Mouse (Mus musculus) limb, embryonic 11.5 days (tissue): ENCODE results near the gene Plekha8. TPM values are rescaled to one million over a fixed set of nuclear protein-coding genes. Genes with fewer than 3 reads are reported as not detected.

Experiments used
- ATAC-seq: fragments of 200-750 bp; cut with Nextera tagmentation; 2 replicates; pipeline ENCODE4 v1.8.0; 2017; ENCODE audit warnings: low read depth; ENCODE audit not compliant: insufficient number of reproducible peaks, low FRiP score, low TSS enrichment
- DNase-seq: peaks from one replicate; pipeline ENCODE4 v3.0.0-alpha.2; 2015; ENCODE audit warnings: low spot score
- H3K27ac ChIP-seq: fragments of 300-500 bp; sonication (generic); replicated peaks from 2 replicates; pipeline ENCODE4 v1.5.1; 2014; ENCODE audit warnings: low read depth, mild to moderate bottlenecking, low read length
- H3K27me3 ChIP-seq: fragments of 300-500 bp; sonication (generic); 2 replicates; pipeline ENCODE4 v1.6.1; 2014; ENCODE audit warnings: mild to moderate bottlenecking, low read length, mixed read lengths; ENCODE audit not compliant: control insufficient read depth, insufficient read depth
- H3K36me3 ChIP-seq: fragments of 300-500 bp; sonication (generic); 2 replicates; pipeline ENCODE4 v1.6.1; 2014; ENCODE audit warnings: mild to moderate bottlenecking, low read length, moderate library complexity, mixed read lengths; ENCODE audit not compliant: control insufficient read depth, insufficient read depth
- H3K4me1 ChIP-seq: fragments of 300-500 bp; sonication (generic); 2 replicates; pipeline ENCODE4 v1.6.1; 2014; ENCODE audit warnings: low read length, mixed read lengths; ENCODE audit not compliant: control insufficient read depth, insufficient read depth
- H3K4me2 ChIP-seq: fragments of 300-500 bp; sonication (generic); 2 replicates; pipeline ENCODE4 v1.6.1; 2014; ENCODE audit warnings: low read depth, mild to moderate bottlenecking, moderate library complexity; ENCODE audit not compliant: severe bottlenecking
- H3K4me3 ChIP-seq: fragments of 300-500 bp; sonication (generic); 2 replicates; pipeline ENCODE4 v1.5.1; 2014; ENCODE audit warnings: low read depth, low read length
- H3K9ac ChIP-seq: fragments of 300-500 bp; sonication (generic); 2 replicates; pipeline ENCODE4 v1.6.1; 2014; ENCODE audit warnings: mild to moderate bottlenecking, low read length
- H3K9me3 ChIP-seq: fragments of 300-500 bp; sonication (generic); 2 replicates; pipeline ENCODE4 v1.6.1; 2016; ENCODE audit warnings: low read length; ENCODE audit not compliant: control insufficient read depth
- WGBS: fragments of 180-500 bp; shearing (Covaris S2); extraction: QIAGEN DNeasy Blood & Tissue Kit; methylation state at CpG from one replicate; pipeline ENCODE4 v1.1.7; 2014; 5-methylcytosine and 5-hydroxymethylcytosine counted together
- polyA plus RNA-seq: library from polyadenylated mRNA; unstranded; fragments of >200 nt; fragmentation: Nextera tagmentation; extraction: Ambion mirVana; gene quantifications from 2 replicates; pipeline ENCODE4 v1.2.1, GENCODE M21; 2014

The Plekha8 gene
- polyA plus RNA-seq, 1 experiment from 2014 or later, result 26.5 TPM

- Histone ChIP-seq H3K4me1 (no peaks in the 10 kb centered on the region), H3K27ac (no peak overlapping the region), H3K9me3 (no peaks in the 10 kb centered on the region), H3K4me3 (no peak overlapping the region), H3K36me3 (no peaks in the 10 kb centered on the region), H3K27me3 (no peaks in the 10 kb centered on the region), H3K9ac (no peak overlapping the region), H3K4me2 (no peak overlapping the region)
- WGBS, result 81% methylated on average over 13 of the region's 13 CpGs
- ATAC-seq, result no peak
- DNase-seq, result no peak
Observed at GRCm38 (mm10) chr6:54690838-54691237, 95.9 kb downstream of the Plekha8 start.

DNA sequence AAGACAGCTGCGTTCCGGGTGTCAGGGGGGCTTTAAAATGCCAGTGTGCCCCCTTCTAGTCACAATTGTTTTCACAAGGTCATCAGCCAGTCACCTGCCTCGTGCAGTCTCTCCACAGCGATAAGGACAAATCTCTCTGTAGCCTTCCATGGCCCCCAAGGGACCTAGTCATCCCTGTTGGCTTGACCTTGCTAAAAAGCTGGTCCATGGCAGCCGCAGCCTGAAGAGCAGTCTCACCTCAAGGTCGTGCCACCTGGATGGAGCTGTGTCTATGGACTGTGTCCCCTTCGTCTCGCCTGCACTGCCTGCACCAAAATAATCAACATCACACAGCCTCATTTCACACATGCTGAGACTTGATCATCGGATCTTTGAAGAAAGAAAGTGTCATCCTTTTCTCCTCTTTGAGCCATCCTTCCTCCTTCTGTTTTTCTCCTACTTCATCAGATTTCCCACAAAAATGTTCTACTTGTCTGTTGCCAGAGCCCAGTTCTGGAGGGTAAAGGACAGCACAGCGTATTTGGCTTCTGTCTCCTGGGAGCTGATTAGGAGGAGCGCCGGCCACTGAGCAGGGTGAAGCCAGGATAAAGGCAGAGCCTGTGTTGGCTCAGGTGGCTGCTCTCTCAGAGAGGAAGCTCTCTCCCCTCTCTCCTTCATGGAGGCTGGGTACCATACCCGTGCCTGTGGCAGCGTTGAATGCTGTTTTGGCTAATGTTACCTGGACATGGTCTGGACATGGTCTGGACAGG is 96.6 kb downstream of the Plekha8 start:
- 84% methylated on average over 14 of the region's 14 CpGs for WGBS

GRCm38 (mm10) chr6:54692201-54692600 is 97.3 kb downstream of the Plekha8 start:
- Histone ChIP-seq H3K27ac (no peak overlapping the region), H3K9me3 (no peaks in the 10 kb centered on the region), H3K27me3 (no peaks in the 10 kb centered on the region), H3K4me3 (no peak overlapping the region), H3K9ac (no peak overlapping the region), H3K4me2 (no peak overlapping the region), H3K4me1 (no peaks in the 10 kb centered on the region), H3K36me3 (no peaks in the 10 kb centered on the region)
- ATAC-seq (no peak), DNase-seq (no peak)
- 62% methylated on average over 1 of the region's 1 CpGs for WGBS

More for the DNA sequence above, 96.6 kb downstream of the Plekha8 start:
- Histone ChIP-seq H3K27me3 (no peaks in the 10 kb centered on the region), H3K4me2 (no peak overlapping the region), H3K36me3 (no peaks in the 10 kb centered on the region), H3K4me1 (no peaks in the 10 kb centered on the region), H3K4me3 (no peak overlapping the region), H3K9me3 (no peaks in the 10 kb centered on the region), H3K27ac (no peak overlapping the region), H3K9ac (no peak overlapping the region)
- no peak for DNase-seq
- no peak for ATAC-seq

- Histone ChIP-seq H3K4me3 (no peak overlapping the region), H3K9ac (no peak overlapping the region), H3K4me2 (no peak overlapping the region), H3K9me3 (no peaks in the 10 kb centered on the region), H3K27me3 (no peaks in the 10 kb centered on the region), H3K27ac (no peak overlapping the region), H3K36me3 (no peaks in the 10 kb centered on the region), H3K4me1 (no peaks in the 10 kb centered on the region)
- no peak for DNase-seq
- WGBS, result 91% methylated on average over 6 of the region's 6 CpGs
- no peak for ATAC-seq
Observed at GRCm38 (mm10) chr6:54693286-54693685, 98.4 kb downstream of the Plekha8 start.

Other genes starting within 250 kb of the Plekha8 start
- 0.54 and 0.95 TPM in 2 replicates for gene Wipf3, start 165.5 kb upstream of the Plekha8 start, polyA plus RNA-seq
- gene Scrn1, start 28.6 kb upstream of the Plekha8 start, polyA plus RNA-seq, result 8.5 and 9.1 TPM in 2 replicates
- gene Fkbp14, start 2.2 kb downstream of the Plekha8 start, polyA plus RNA-seq, result 19.2 and 20.4 TPM in 2 replicates
- gene Mturn, start 86.5 kb downstream of the Plekha8 start, polyA plus RNA-seq, result 7.0 and 7.8 TPM in 2 replicates
- 2.3 and 3.3 TPM in 2 replicates for gene Znrf2, start 221.8 kb downstream of the Plekha8 start, polyA plus RNA-seq